Mouse (Mus musculus): ENCODE measurements around the gene Ak7.

Gene Ak7

GRCm38 (mm10) chr12:105789885-105790284 is 84.1 kb downstream of the Ak7 start:
- no peak for DNase-seq (ENCODE audit: low spot score)

DNA sequence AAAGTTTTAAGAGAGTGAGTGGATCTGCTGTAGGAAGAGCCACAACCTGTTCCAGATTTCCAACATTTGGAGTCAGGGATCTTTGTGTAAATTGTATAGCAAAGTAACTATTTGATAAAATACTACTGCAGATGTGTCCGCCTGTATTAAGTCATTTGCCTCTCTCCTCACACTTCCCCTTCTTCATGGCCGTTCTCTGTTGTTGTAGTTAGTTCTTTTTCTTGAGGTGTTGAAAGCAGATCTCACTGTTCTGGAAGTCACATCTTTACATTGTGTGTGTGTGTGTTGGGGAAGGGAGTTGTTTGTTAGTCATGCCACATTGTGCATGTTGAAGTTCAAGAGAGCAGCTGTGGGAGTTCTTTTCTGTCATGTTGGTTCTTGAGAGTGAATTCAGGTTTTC is 89.1 kb downstream of the Ak7 start:
- no peak for DNase-seq (ENCODE audit: low spot score)

- no peak for DNase-seq (ENCODE audit: low spot score)
These were observed 92.2 kb downstream of the Ak7 start for GRCm38 (mm10) chr12:105798001-105798400.

GRCm38 (mm10) chr12:105805790-105806189 is 100.0 kb downstream of the Ak7 start:
- DNase-seq (ENCODE audit: low spot score): no peak

- DNase-seq (ENCODE audit: low spot score): no peak
These were observed 100.4 kb downstream of the Ak7 start for GRCm38 (mm10) chr12:105806205-105806604.

DNA sequence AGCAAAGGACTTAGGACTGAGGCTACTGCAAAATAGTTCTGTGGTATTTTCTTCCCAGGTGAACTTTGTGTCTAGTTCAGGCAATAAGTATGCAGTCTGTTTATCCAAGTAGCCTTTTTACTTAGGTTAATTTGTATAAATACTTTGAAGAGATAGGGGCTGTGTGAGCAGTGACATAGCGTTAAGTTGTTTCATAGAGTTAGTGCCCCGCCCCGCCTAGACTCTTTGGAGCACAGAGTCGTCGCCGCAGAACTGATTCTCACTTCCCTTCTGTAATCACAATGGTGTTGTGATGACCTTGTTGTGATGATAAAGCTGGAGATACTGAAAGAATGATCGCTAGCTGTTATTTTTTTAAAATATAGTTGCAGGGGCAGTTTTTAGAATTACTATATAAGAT is 101.6 kb downstream of the Ak7 start:
- DNase-seq (ENCODE audit: low spot score): no peak

- DNase-seq (ENCODE audit: low spot score): peak; percentile 38
These were observed 103.2 kb downstream of the Ak7 start for GRCm38 (mm10) chr12:105808945-105809344.

DNA sequence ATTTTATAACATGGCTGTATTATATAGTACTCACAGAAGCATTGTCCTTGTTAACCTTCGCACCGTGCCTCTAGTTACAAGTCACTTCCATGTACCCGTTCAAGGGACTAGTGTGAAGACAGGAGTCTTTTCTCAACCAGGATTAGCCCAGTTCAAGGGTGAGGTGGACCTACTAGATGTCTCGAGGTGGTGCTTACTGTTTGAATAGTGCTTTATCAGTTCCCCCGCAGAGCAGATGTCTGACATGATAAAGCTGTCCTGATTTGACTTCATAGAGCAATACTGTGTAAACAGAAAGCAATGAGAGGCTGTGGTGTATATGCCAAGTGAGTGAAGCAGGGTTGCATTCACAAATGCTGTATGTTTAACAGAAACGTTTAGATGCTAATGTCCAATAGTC is 104.8 kb downstream of the Ak7 start:
- DNase-seq (ENCODE audit: low spot score): no peak

- no peak for DNase-seq (ENCODE audit: low spot score)
These were observed 108.2 kb downstream of the Ak7 start for GRCm38 (mm10) chr12:105813957-105814356.

DNA sequence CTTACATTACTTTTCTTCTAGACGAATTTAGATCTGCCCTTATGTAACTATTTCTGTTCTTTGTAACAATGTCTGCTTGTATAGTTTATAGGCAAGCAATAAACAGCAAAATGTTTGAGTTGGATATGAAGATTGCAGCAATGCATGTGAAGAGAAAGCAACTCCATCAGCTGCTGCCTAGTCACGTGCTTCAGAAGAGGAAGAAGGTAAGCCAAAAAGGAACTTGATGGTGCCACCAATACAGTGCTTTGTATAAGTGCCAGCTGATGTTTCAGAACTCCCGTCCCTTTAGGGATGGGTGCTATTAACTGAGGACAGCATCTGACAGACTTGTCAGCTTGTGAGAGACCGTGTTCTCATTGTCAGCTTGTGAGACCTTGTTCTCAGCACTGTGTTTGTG is 117.7 kb downstream of the Ak7 start:
- no peak for DNase-seq (ENCODE audit: low spot score)

DNA sequence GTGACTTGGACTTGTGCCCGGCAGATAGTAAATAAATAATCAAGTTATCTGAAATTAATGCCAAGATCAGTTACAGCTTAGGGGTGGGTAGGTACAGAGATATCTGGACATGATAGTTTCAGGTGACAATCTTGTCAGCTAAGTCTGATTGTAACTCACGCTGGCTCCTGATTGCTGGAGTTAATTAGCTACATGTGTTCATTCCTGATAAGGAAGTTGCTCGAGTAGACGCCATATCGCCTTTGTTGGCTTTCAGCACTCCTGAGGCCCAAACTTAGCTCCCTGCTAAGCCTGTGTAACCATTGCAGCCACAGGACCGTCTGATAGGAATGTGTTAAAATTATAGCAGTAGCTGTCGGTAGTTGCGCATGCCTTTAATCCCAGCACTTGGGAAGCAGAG is 119.0 kb downstream of the Ak7 start:
- DNase-seq (ENCODE audit: low spot score): no peak

GRCm38 (mm10) chr12:105825266-105825665 is 119.5 kb downstream of the Ak7 start:
- no peak for DNase-seq (ENCODE audit: low spot score)
